Mouse (Mus musculus) heart, embryonic 16.5 days (tissue): ENCODE results near the gene Celf2. TPM values are rescaled to one million over a fixed set of nuclear protein-coding genes. Genes with fewer than 3 reads are reported as not detected.

Source experiments
- ATAC-seq: fragments of 200-750 bp; cut with Nextera tagmentation; replicated peaks from 2 replicates; pipeline ENCODE4 v1.8.0; 2017; ENCODE audit warnings: moderate number of reproducible peaks; ENCODE audit not compliant: insufficient read depth, low FRiP score; ENCODE audit errors: extremely low read depth
- H3K27ac ChIP-seq: fragments of 300-500 bp; sonication (generic); 2 replicates; pipeline ENCODE4 v1.5.1; 2014; ENCODE audit warnings: mild to moderate bottlenecking, low read length, control low read depth, moderate library complexity
- H3K27me3 ChIP-seq: fragments of 300-500 bp; sonication (generic); 2 replicates; pipeline ENCODE4 v1.6.1; 2014; ENCODE audit warnings: low read length, mixed read lengths; ENCODE audit not compliant: control insufficient read depth, insufficient read depth
- H3K36me3 ChIP-seq: fragments of 300-500 bp; sonication (generic); 2 replicates; pipeline ENCODE4 v1.6.1; 2014; ENCODE audit not compliant: control insufficient read depth, insufficient read depth
- H3K4me1 ChIP-seq: fragments of 300-500 bp; sonication (generic); 2 replicates; pipeline ENCODE4 v1.6.1; 2014; ENCODE audit warnings: low read length, mixed read lengths; ENCODE audit not compliant: control insufficient read depth, insufficient read depth
- H3K4me2 ChIP-seq: fragments of 300-500 bp; sonication (generic); 2 replicates; pipeline ENCODE4 v1.6.1; 2014; ENCODE audit warnings: low read depth, mild to moderate bottlenecking, control low read depth, low read length
- H3K4me3 ChIP-seq: fragments of 300-500 bp; sonication (generic); 2 replicates; pipeline ENCODE4 v1.5.1; 2014; ENCODE audit warnings: mild to moderate bottlenecking, control low read depth, low read length
- H3K9ac ChIP-seq: fragments of 300-500 bp; sonication (generic); 2 replicates; pipeline ENCODE4 v1.6.1; 2014; ENCODE audit warnings: low read length, control low read depth
- H3K9me3 ChIP-seq: fragments of 300-500 bp; sonication (generic); replicated peaks from 2 replicates; pipeline ENCODE4 v1.6.1; 2016; ENCODE audit warnings: low read length; ENCODE audit not compliant: control insufficient read depth
- WGBS: fragments of 180-500 bp; shearing (Covaris S2); extraction: QIAGEN DNeasy Blood & Tissue Kit; methylation state at CpG from one replicate; pipeline ENCODE4 v1.1.7; 2014; 5-methylcytosine and 5-hydroxymethylcytosine counted together
- polyA plus RNA-seq: library from polyadenylated mRNA; unstranded; fragments of >200 nt; fragmentation: Nextera tagmentation; extraction: Ambion mirVana; gene quantifications from 2 replicates; pipeline ENCODE4 v1.2.1, GENCODE M21; 2015

The Celf2 gene
- polyA plus RNA-seq, 1 experiment from 2014 or later: 70.2 TPM

DNA sequence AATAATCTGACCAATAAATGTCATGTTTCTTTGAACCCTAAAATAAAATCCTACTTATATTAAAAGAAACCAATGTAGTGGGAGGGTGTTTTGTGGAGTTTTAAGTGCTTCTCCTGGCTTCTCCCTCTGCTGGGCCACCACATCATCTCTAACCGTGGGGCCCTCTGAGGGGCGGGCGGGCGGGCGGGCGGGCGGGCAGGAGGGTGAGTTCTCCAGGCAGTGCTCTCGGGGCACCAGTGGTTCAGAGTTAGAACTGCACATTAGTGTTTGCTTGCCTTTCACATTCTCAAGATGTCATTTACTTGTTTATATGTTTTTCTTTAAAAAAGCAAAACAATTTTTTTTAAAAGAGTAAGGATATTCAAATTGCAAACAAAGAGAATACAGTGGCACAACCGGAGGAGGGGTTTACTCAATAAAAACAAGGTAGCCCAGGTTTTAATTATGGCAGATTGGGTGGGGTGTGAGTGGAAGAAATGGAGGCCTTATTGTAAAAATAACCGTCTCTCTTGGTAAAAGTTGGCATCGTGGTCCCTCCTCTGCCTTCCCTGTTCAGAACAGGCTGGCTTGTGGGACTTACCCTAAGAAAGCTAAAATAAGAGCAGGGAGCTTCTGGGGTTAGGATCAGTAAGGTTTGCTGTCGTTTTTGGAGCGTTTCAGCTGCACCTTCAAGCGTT, 962.8 kb downstream of the Celf2 start:
- WGBS: 67% methylated on average over 14 of the region's 14 CpGs
- H3K4me1 ChIP-seq: peaks cover 2% of the 10 kb centered on the region; the same call in 1 of the 2 replicates
- no peak for ATAC-seq
- H3K27me3 ChIP-seq: no peaks in the 10 kb centered on the region
- H3K9ac ChIP-seq: no peak overlapping the region
- H3K27ac ChIP-seq: peak overlapping the region; percentile 13; the same call in 1 of the 2 replicates
- no peak overlapping the region for H3K4me2 ChIP-seq
- H3K9me3 ChIP-seq: no peaks in the 10 kb centered on the region
- no peak overlapping the region for H3K4me3 ChIP-seq
- peaks cover 9% of the 10 kb centered on the region; the same call in 1 of the 2 replicates for H3K36me3 ChIP-seq

DNA sequence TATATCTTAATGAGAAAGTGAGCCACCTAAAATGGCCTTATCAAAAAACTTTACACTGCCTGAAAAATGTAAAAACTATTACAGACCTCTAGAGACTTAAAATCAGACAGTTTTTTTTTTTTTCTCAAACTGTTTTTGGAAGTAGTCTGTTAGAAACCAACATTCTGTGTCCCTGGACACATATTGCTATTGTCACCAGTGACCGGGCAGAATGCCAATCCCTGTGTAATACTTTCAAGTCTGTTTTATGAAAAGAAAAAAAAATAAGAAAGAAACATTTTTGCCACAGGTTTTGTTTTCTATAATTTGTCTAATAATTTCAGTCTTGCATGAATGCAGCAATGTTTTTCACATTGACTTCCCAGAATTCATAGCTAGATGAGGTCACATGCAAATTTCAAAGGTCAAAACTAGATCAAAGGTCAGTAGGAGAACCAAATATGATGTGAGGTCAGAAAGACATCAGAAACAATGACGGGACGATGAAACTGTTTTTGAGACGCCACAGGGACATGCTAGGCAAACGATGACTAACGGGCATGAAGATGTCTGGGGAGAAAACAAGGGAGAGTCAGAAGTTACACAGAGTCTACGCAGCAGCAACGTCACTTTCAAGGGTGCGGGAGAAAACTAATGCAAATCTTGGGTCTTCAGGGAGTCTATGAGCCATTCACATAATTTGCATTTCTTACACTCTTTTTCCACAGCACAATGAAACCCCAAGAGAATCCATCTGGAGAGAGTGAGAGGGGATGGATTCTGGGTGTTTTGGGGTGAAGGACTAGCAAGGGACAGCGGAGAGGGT, 964.0 kb downstream of the Celf2 start:
- Histone ChIP-seq H3K4me3 (no peak overlapping the region), H3K4me2 (no peak overlapping the region), H3K9me3 (no peaks in the 10 kb centered on the region), H3K9ac (no peak overlapping the region), H3K27me3 (no peaks in the 10 kb centered on the region), H3K27ac (no peak overlapping the region; the same call in 1 of the 2 replicates), H3K4me1 (peaks cover 4% of the 10 kb centered on the region), H3K36me3 (peaks cover 7% of the 10 kb centered on the region; the same call in 1 of the 2 replicates)
- 77% methylated on average over 10 of the region's 10 CpGs for WGBS
- no peak for ATAC-seq

DNA sequence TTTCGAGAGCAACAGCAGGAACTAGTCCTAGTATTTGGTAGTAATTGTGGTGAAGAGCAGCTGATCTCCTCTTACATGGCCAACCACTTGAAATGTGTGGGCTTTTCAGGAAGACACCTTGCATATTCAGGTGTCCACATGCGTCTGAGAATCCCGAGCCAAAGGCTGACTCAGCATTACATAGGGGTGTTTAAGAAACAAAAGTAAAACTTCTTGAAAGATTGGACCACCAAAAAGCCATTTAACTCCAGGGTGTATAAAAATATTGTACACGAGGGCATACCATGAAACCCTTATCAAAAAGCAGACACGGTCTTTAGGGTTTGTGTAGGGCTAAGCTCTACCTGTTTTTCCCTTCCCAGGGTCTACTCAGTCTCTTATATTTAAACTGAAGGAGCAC, 965.7 kb downstream of the Celf2 start:
- WGBS: 83% methylated on average over 5 of the region's 5 CpGs

DNA sequence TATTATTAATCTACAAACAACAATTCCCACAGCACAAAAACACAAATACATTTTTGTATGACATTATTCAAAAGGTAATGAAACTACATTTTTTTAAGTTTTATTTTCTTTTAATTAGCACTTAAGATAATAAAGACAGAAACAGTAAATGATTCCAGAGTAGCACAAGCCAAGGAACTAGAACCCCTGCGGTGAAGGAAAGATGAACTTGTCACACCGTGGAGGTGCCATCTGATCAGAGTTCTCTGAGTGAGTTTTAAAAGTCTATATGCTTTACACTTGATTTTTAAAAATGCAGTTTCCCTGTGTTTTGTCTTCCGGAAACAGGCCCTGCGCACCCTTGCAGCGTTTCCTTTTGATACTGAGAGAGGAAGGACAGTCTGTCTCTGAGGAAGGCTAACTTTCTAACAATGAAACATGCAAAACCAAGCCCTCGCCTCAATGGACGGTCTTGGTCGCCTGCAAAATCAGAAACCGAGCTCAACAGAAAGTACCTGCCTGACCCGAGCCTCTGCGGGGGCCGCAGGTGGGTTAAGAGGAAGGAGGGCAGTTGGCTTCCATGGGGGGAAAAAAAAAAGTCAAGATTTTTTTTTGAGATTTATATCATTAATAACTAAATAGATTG, 966.7 kb downstream of the Celf2 start:
- H3K4me2 ChIP-seq: no peak overlapping the region
- no peak overlapping the region for H3K9ac ChIP-seq
- H3K27ac ChIP-seq: no peak overlapping the region
- 70% methylated on average over 12 of the region's 12 CpGs for WGBS
- ATAC-seq: no peak
- H3K9me3 ChIP-seq: no peaks in the 10 kb centered on the region
- peaks cover 25% of the 10 kb centered on the region for H3K4me1 ChIP-seq
- H3K27me3 ChIP-seq: no peaks in the 10 kb centered on the region
- no peaks in the 10 kb centered on the region for H3K36me3 ChIP-seq
- no peak overlapping the region for H3K4me3 ChIP-seq

More for the DNA sequence above, 965.7 kb downstream of the Celf2 start:
- ATAC-seq: no peak
- H3K4me1 ChIP-seq: peaks cover 17% of the 10 kb centered on the region
- H3K27me3 ChIP-seq: no peaks in the 10 kb centered on the region
- H3K9ac ChIP-seq: no peak overlapping the region
- no peak overlapping the region for H3K27ac ChIP-seq
- H3K4me3 ChIP-seq: no peak overlapping the region
- no peaks in the 10 kb centered on the region for H3K9me3 ChIP-seq
- H3K36me3 ChIP-seq: no peaks in the 10 kb centered on the region
- no peak overlapping the region for H3K4me2 ChIP-seq

DNA sequence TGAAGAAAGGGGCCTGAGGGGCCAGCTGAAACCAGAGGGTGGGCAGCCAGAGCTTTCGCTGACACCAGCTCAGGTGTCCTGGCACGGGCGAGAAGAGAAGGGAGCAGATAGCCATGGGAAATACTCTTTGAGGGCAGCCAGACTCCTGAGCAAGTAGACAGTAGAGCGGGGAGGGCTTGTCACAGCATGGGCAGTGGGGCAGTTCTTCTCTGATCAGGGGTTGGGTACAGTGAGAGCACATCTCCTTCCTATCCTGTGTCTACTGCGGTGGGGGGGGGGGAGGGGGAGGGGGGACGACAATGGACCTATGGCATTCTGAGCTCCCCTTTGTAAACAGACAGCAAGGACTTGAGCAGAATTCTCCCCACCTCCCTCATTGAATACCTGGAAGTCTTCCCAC, 968.5 kb downstream of the Celf2 start:
- WGBS: 89% methylated on average over 5 of the region's 6 CpGs
- Histone ChIP-seq H3K9ac (no peak overlapping the region), H3K4me2 (no peak overlapping the region), H3K27ac (no peak overlapping the region), H3K4me1 (peaks cover 26% of the 10 kb centered on the region), H3K27me3 (no peaks in the 10 kb centered on the region), H3K4me3 (no peak overlapping the region), H3K9me3 (no peaks in the 10 kb centered on the region), H3K36me3 (no peaks in the 10 kb centered on the region)
- ATAC-seq: no peak

DNA sequence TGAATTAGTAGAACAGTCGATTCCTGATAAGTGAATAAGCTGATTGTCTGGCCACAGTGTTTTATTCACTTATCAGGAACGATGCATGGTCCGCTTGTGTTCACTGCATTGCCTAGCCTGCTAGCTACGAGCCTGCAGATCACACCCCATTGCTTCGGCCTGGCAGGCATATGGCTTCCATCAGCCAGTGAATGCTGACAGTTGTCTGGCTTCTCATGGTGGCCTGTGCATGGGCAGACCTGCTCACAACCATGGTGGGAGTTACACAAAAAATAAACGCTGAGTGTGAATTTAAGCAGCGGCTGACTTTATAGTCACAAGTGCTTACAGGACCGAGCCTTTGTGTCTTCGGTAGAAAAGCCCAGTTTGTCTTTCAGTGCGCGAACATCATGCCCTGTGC, 969.3 kb downstream of the Celf2 start:
- no peaks in the 10 kb centered on the region for H3K36me3 ChIP-seq
- H3K9me3 ChIP-seq: no peaks in the 10 kb centered on the region
- no peak overlapping the region for H3K4me3 ChIP-seq
- no peaks in the 10 kb centered on the region for H3K27me3 ChIP-seq
- H3K27ac ChIP-seq: no peak overlapping the region; the same call in 1 of the 2 replicates
- no peak overlapping the region for H3K4me2 ChIP-seq
- peak; percentile 74 for ATAC-seq
- WGBS: 39% methylated on average over 11 of the region's 11 CpGs
- peaks cover 24% of the 10 kb centered on the region for H3K4me1 ChIP-seq
- no peak overlapping the region for H3K9ac ChIP-seq

DNA sequence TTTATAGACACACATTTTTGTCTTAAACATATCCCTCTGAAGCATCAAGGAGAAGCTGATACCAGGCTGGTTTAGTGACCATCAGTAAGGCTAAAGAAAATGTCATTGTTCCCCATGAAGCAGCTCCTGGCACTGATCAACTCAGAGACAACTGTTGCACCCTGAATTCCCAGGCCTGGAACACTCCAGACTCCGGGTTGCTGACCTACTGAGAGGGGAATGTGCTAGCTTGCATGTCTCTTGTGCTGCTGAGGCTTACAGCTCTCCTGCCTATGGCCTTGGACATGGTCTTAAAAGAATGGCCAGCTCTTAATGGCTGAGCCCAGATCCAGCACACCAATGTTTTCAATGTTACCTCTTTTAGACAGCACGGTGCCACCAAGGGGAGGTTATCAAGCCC, 970.9 kb downstream of the Celf2 start:
- H3K4me2 ChIP-seq: no peak overlapping the region
- WGBS: 70% methylated on average over 2 of the region's 2 CpGs
- H3K4me3 ChIP-seq: no peak overlapping the region
- ATAC-seq: no peak; the same call in 1 of the 2 replicates
- H3K27ac ChIP-seq: no peak overlapping the region; the same call in 1 of the 2 replicates
- H3K9me3 ChIP-seq: no peaks in the 10 kb centered on the region
- no peaks in the 10 kb centered on the region for H3K27me3 ChIP-seq
- no peak overlapping the region for H3K9ac ChIP-seq
- H3K4me1 ChIP-seq: peaks cover 24% of the 10 kb centered on the region
- H3K36me3 ChIP-seq: no peaks in the 10 kb centered on the region

DNA sequence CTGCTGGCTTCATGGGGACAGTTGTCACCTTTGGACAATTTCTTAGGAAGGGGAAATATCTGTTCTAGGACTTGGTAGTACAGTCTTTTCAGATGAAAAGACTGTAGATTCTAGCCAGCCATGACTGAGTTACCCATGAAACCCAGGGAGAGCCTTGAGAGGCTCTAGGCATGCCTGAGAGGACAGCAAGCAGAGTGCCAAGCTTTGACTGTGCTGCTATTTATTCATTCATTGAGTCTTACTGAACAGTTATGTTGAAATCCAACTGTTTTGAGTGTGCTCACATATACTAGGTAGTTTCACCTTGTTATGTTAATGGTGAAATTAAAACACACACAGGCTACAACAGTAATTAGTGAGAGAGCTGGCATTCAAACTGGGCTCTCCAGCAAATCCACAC, 971.3 kb downstream of the Celf2 start:
- Histone ChIP-seq H3K27ac (no peak overlapping the region), H3K4me3 (no peak overlapping the region), H3K9ac (no peak overlapping the region), H3K36me3 (no peaks in the 10 kb centered on the region), H3K4me1 (peaks cover 24% of the 10 kb centered on the region), H3K27me3 (no peaks in the 10 kb centered on the region), H3K4me2 (no peak overlapping the region), H3K9me3 (no peaks in the 10 kb centered on the region)
- no peak for ATAC-seq

DNA sequence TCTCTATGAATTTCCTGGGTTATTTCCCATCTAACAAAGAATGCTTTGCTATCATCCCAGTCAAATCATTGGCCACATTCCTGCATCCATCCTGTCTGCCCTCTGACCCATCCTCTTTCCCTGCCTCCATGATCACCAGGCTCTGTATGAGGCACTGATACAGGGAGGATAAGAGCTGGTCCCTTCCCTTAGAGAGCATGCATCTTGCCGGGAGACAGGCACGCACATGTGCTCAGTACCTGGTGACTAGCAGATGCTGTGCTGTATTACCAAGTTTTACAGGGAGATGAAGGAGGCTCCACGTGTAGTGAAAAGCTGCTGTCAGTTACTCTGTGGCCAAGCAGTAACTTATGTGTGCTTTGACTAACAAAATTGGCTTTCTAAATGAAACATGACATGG, 972.0 kb downstream of the Celf2 start:
- Histone ChIP-seq H3K4me2 (no peak overlapping the region), H3K27me3 (no peaks in the 10 kb centered on the region), H3K27ac (no peak overlapping the region), H3K4me1 (peaks cover 24% of the 10 kb centered on the region), H3K9me3 (no peaks in the 10 kb centered on the region), H3K4me3 (no peak overlapping the region), H3K9ac (no peak overlapping the region), H3K36me3 (no peaks in the 10 kb centered on the region)
- WGBS: 76% methylated on average over 3 of the region's 3 CpGs
- ATAC-seq: no peak
